Mouse (Mus musculus): Measurements from ENCODE around the gene Alg10b. TPM values are rescaled to one million over a fixed set of nuclear protein-coding genes. Genes with fewer than 3 reads are reported as not detected.

Gene Alg10b
- polyA plus RNA-seq (2012; rRNA removed): 11.1 and 12.0 TPM in 2 replicates

GRCm38 (mm10) chr15:90223969-90224750 lies at the start of gene Alg10b:
Alg10b (plus strand) TSS chr15:90224311.

Measured in ovary, adult 2 months (tissue).